Mouse (Mus musculus): ENCODE data around the gene Syngr2. TPM values are rescaled to one million over a fixed set of nuclear protein-coding genes. Genes with fewer than 3 reads are reported as not detected.

Gene Syngr2
- total and polyA plus RNA-seq, 3 experiments, result 95.8 to 236 (median 211) TPM

DNA sequence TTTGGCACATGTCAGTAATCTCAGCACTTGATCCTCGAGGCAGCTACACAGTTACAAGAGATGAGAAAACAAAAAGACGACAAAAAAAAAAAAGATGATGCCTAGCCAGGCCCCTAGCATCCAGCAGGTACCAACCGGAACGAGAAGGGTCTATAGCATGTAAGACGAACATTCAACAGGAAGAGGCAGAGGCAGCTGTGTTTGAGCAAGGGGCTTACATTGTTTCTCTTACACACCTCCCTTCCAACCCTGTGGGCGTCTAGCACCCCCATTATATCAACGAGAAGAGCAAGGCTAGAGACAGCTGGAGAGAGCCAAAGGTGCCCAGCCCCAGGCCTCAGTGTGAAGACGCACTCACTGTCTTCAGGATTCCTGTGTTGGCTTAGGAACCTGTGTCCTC is 17.4 kb downstream of the Syngr2 start:
- TF ChIP-seq GATA2 (IDR thresholded peaks at IDR 0.05; ENCODE audit: borderline replicate concordance, low read depth, low read length), result no peak
- no peak for TF ChIP-seq CTCF (IDR thresholded peaks at IDR 0.05; ENCODE audit: low read depth, low read length)
- TF ChIP-seq TAL1 (conservative IDR thresholded peaks at IDR 0.05; ENCODE audit: low read depth, low read length), result no peak
- TF ChIP-seq GATA1 (IDR thresholded peaks at IDR 0.05; ENCODE audit: borderline replicate concordance, low read length), result no peak
- no peak for TF ChIP-seq POLR2AphosphoS5 (IDR thresholded peaks at IDR 0.05; ENCODE audit: insufficient replicate concordance, low read depth, low read length)
- DNase-seq (ENCODE audit: low spot score), result no peak
- Histone ChIP-seq H3K36me3 (replicated peaks) (peaks cover 33% of the 10 kb centered on the region), H3K4me1 (ENCODE audit: insufficient read depth, low read depth, low read length) (peaks cover 85% of the 10 kb centered on the region), H3K27me3 (ENCODE audit: insufficient read depth, low read length) (no peaks in the 10 kb centered on the region), H3K4me3 (ENCODE audit: low read depth, low read length) (no peak overlapping the region), H3K9me3 (replicated peaks) (no peaks in the 10 kb centered on the region)
- ATAC-seq (ENCODE audit: extremely low read depth, insufficient number of reproducible peaks, low FRiP score, poor library complexity, severe bottlenecking), result no peak

DNA sequence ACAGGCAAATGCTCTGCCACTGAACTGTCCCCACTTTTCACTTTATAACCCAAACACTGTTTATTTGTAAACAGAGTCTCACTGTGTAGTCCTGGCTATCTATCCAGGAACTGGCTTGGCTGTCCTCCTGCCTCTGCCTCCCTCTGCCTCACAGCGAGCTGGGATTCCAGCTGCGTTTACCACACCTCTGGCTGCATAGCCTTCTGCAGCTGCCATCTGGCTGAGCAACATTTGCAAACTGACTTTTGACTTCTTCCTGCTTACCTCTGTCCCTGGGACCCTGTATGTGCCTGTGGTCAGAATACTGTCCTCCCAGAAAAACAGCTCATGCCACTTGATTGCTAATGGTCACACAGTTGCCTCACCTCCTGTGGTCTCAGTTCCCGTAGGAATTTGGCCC is 17.9 kb downstream of the Syngr2 start:
- Histone ChIP-seq H3K36me3 (replicated peaks) (peaks cover 28% of the 10 kb centered on the region), H3K27me3 (ENCODE audit: insufficient read depth, low read length) (no peaks in the 10 kb centered on the region), H3K9me3 (replicated peaks) (no peaks in the 10 kb centered on the region), H3K4me1 (ENCODE audit: insufficient read depth, low read depth, low read length) (peaks cover 85% of the 10 kb centered on the region), H3K4me3 (ENCODE audit: low read depth, low read length) (no peak overlapping the region)
- no peak for DNase-seq (ENCODE audit: low spot score)
- ATAC-seq (ENCODE audit: extremely low read depth, insufficient number of reproducible peaks, low FRiP score, poor library complexity, severe bottlenecking), result no peak
- TF ChIP-seq GATA1 (IDR thresholded peaks at IDR 0.05; ENCODE audit: borderline replicate concordance, low read length), result no peak
- no peak for TF ChIP-seq TAL1 (conservative IDR thresholded peaks at IDR 0.05; ENCODE audit: low read depth, low read length)

DNA sequence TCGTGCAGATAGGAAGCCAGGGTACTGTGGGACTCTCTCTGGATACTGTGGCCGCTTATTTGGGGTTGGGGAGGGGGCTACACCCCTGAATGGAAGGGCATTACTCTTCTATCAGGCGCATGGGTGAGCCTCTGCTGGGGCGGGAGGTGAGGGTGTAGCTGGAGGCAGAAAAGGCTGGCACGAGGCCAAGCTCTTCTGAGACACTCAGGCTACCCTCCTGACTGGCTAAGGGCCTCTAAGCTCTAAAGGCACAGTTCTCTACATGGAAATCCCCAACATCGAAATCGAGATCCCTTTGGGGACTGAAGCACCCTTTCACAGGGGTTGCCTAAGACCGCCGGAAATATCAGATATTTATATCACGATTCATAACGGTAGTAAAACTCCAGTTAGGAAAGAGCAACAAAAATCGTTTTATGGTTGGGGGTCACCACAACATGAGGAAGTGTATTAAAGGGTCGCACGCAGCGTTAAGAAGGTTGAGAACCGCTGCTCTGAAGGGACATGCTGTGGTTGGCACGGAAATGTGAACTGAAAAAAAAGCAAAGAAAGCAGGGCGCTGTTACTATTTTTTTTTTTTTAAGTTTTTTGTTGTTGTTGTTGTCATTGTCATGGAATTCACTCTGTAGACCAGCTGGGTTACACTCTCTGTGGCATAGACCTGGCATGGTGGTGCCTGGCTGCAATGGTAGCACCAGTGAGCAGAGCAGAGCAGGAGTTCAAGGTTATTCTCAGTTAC is 18.9 kb downstream of the Syngr2 start:
- DNase-seq (ENCODE audit: low spot score), result peak; percentile 33
- H3K9me3 ChIP-seq (replicated peaks), result no peaks in the 10 kb centered on the region
- TF ChIP-seq GATA1 (IDR thresholded peaks at IDR 0.05; ENCODE audit: borderline replicate concordance, low read length) (no peak), CTCF (IDR thresholded peaks at IDR 0.05; ENCODE audit: low read depth, low read length) (no peak), GATA2 (IDR thresholded peaks at IDR 0.05; ENCODE audit: borderline replicate concordance, low read depth, low read length) (no peak), TAL1 (conservative IDR thresholded peaks at IDR 0.05; ENCODE audit: low read depth, low read length) (no peak), POLR2AphosphoS5 (IDR thresholded peaks at IDR 0.05; ENCODE audit: insufficient replicate concordance, low read depth, low read length) (no peak)

GRCm38 (mm10) chr11:117828888-117829604 is 19.6 kb downstream of the Syngr2 start:
- Histone ChIP-seq H3K4me1 (ENCODE audit: insufficient read depth, low read depth, low read length) (peaks cover 74% of the 10 kb centered on the region), H3K4me3 (ENCODE audit: low read depth, low read length) (no peak overlapping the region), H3K9me3 (replicated peaks) (no peaks in the 10 kb centered on the region), H3K36me3 (replicated peaks) (peaks cover 14% of the 10 kb centered on the region), H3K27me3 (ENCODE audit: insufficient read depth, low read length) (no peaks in the 10 kb centered on the region)
- no peak for DNase-seq (ENCODE audit: low spot score)
- TF ChIP-seq GATA2 (IDR thresholded peaks at IDR 0.05; ENCODE audit: borderline replicate concordance, low read depth, low read length), result no peak
- TF ChIP-seq GATA1 (IDR thresholded peaks at IDR 0.05; ENCODE audit: borderline replicate concordance, low read length), result no peak
- TF ChIP-seq CTCF (IDR thresholded peaks at IDR 0.05; ENCODE audit: low read depth, low read length), result no peak
- ATAC-seq (ENCODE audit: extremely low read depth, insufficient number of reproducible peaks, low FRiP score, poor library complexity, severe bottlenecking), result no peak

More for the DNA sequence above, 18.9 kb downstream of the Syngr2 start:
- Histone ChIP-seq H3K27me3 (ENCODE audit: insufficient read depth, low read length) (no peaks in the 10 kb centered on the region), H3K4me1 (ENCODE audit: insufficient read depth, low read depth, low read length) (peaks cover 81% of the 10 kb centered on the region), H3K36me3 (replicated peaks) (peaks cover 21% of the 10 kb centered on the region), H3K4me3 (ENCODE audit: low read depth, low read length) (no peak overlapping the region)
- no peak for ATAC-seq (ENCODE audit: extremely low read depth, insufficient number of reproducible peaks, low FRiP score, poor library complexity, severe bottlenecking)

DNA sequence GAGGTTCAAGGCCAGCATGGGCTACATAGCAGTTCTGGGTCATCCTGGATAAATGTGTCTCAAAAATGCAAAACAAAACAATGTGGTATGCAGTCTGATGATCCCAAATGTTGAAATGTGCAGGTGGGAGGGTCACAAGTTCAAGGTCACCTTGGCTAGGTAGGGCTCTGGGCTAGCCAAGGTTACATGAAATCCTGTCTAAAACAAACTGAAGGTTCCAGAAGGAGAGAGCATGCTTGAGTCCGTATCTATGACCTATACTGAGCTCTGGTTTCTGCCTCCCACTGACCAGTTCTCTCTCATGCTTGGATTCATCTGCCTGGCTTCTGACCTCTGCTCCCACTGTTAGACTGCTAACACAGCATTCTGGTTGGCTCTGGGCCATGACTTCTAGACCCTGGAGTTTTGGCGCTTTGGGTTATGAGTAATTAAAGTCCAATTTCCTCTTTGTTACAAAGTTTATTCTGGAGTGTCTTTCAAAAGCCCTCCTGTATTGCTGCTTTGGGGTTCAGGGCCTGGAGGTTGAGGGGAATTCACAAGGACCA is 20.3 kb downstream of the Syngr2 start:
- TF ChIP-seq GATA1 (IDR thresholded peaks at IDR 0.05; ENCODE audit: borderline replicate concordance, low read length), result no peak
- TF ChIP-seq CTCF (IDR thresholded peaks at IDR 0.05; ENCODE audit: low read depth, low read length), result no peak
- TF ChIP-seq TAL1 (conservative IDR thresholded peaks at IDR 0.05; ENCODE audit: low read depth, low read length), result no peak
- no peak for TF ChIP-seq POLR2AphosphoS5 (IDR thresholded peaks at IDR 0.05; ENCODE audit: insufficient replicate concordance, low read depth, low read length)
- no peak for TF ChIP-seq GATA2 (IDR thresholded peaks at IDR 0.05; ENCODE audit: borderline replicate concordance, low read depth, low read length)
- Histone ChIP-seq H3K36me3 (replicated peaks) (peaks cover 9% of the 10 kb centered on the region), H3K4me1 (ENCODE audit: insufficient read depth, low read depth, low read length) (peaks cover 69% of the 10 kb centered on the region), H3K27me3 (ENCODE audit: insufficient read depth, low read length) (no peaks in the 10 kb centered on the region), H3K4me3 (ENCODE audit: low read depth, low read length) (no peak overlapping the region), H3K9me3 (replicated peaks) (no peaks in the 10 kb centered on the region)
- DNase-seq (ENCODE audit: low spot score) (no peak), ATAC-seq (ENCODE audit: extremely low read depth, insufficient number of reproducible peaks, low FRiP score, poor library complexity, severe bottlenecking) (no peak)

- ATAC-seq (ENCODE audit: extremely low read depth, insufficient number of reproducible peaks, low FRiP score, poor library complexity, severe bottlenecking) (no peak), DNase-seq (ENCODE audit: low spot score) (no peak)
- peaks cover 63% of the 10 kb centered on the region for H3K4me1 ChIP-seq (ENCODE audit: insufficient read depth, low read depth, low read length)
- no peak for TF ChIP-seq GATA1 (IDR thresholded peaks at IDR 0.05; ENCODE audit: borderline replicate concordance, low read length)
- no peak for TF ChIP-seq CTCF (IDR thresholded peaks at IDR 0.05; ENCODE audit: low read depth, low read length)
- TF ChIP-seq POLR2AphosphoS5 (IDR thresholded peaks at IDR 0.05; ENCODE audit: insufficient replicate concordance, low read depth, low read length), result no peak
- TF ChIP-seq GATA2 (IDR thresholded peaks at IDR 0.05; ENCODE audit: borderline replicate concordance, low read depth, low read length), result no peak
- no peak for TF ChIP-seq TAL1 (conservative IDR thresholded peaks at IDR 0.05; ENCODE audit: low read depth, low read length)
- H3K9me3 ChIP-seq (replicated peaks), result no peaks in the 10 kb centered on the region
- H3K27me3 ChIP-seq (ENCODE audit: insufficient read depth, low read length), result no peaks in the 10 kb centered on the region
- H3K36me3 ChIP-seq (replicated peaks), result peaks cover 10% of the 10 kb centered on the region
- no peak overlapping the region for H3K4me3 ChIP-seq (ENCODE audit: low read depth, low read length)
Measured at GRCm38 (mm10) chr11:117830401-117830800, 20.9 kb downstream of the Syngr2 start.
